Mouse (Mus musculus): ENCODE measurements around the gene Prkcd.

The Prkcd gene

DNA sequence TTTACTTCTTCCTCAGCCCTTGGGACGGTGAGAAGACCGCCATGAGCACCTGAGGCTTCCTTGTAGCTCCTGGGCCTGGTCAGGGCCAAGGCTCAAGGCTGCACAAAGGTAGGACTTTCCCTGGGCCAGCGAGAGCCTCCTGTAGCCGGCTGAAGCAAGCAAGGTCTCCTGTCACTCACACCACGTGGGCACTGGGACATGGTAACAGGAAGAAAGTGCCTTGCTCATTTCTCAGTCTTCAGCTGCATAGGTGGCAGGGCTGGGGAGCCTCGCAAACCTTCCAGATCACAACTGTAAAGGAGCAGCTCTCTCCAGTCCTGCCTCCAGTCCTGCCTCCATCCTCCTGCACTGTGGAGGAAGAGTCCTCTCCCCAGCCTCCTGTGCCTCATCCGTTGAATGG is 50.2 kb downstream of the Prkcd start:
- no peak for DNase-seq (ENCODE audit: low read depth, low spot score)

DNA sequence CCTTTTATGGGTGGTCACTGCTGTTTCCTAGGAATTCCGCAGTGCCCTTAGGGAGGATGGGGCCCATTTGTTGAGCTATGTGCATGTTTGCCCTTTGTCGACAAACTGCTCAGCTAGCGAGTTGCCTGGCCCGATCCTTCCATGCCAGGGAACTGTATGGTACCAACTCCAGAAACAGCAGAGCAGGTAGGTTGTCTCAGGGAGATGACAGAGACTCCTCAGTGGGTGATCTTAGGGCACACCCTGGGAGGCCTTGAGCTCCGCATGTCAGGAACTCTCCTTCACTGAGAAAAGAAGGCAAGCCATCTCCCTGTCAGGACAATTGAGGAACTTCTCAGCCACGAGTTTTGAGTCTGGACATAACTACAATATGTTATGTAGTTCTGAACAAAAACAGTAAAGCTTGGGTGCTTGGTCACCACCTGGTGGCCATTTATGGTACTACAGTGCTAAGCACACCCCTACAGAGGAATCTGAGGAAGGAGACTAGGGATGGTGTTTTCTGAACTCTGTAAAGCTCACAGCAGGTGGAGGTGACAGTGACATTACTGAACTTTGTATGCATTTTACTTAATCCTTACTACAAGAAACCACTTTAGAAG is 51.9 kb downstream of the Prkcd start:
- DNase-seq (ENCODE audit: low read depth, low spot score) = peak; percentile 61

- no peak for DNase-seq (ENCODE audit: low read depth, low spot score)
Measured at GRCm38 (mm10) chr14:30573235-30573634, 52.8 kb downstream of the Prkcd start.

- DNase-seq (ENCODE audit: low read depth, low spot score) = no peak
Measured at GRCm38 (mm10) chr14:30572253-30572652, 53.8 kb downstream of the Prkcd start.

GRCm38 (mm10) chr14:30570303-30570702 is 55.7 kb downstream of the Prkcd start:
- no peak for DNase-seq (ENCODE audit: low read depth, low spot score)

- DNase-seq (ENCODE audit: low read depth, low spot score) = no peak
Measured at GRCm38 (mm10) chr14:30568016-30568415, 58.0 kb downstream of the Prkcd start.

DNA sequence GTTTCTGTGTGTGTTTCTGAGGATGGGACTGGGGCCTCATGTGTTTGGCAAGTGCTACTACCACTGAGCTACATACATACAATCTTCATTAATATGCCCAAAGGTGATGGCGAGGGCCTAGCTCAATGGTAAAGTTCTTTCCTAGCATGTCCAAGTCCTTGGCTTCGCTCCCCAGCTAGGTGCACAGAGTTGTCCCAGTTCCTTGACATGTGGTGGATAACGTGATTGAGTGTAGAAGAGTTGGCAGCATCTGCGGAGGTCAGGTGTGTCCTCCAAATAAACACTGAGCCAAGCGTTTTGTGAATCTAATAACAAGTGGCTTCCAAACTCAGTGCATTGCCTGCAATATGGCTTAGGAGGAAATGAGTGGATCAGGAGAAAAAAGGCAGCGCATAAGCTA is 59.7 kb downstream of the Prkcd start:
- no peak for DNase-seq (ENCODE audit: low read depth, low spot score)

DNA sequence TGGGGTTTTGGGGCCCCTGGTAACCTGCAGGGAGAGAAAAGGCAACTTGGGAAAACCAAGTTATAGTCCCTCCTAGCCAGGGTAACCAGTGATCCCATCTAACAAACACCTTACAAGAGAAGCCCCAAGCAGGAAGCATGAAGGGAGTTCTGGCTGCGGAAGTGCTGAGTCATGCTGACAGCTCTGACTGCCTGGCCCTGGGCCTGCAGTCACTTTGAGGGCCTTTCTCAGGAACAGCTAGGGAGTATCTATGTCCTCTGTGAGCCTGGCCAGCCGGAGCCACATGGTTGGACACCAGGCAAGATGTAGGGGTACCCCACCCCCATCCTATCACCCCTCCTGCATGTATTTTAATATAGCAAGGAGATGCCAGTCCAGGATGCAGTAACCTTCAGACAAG is 61.6 kb downstream of the Prkcd start:
- DNase-seq (ENCODE audit: low read depth, low spot score) = no peak

DNA sequence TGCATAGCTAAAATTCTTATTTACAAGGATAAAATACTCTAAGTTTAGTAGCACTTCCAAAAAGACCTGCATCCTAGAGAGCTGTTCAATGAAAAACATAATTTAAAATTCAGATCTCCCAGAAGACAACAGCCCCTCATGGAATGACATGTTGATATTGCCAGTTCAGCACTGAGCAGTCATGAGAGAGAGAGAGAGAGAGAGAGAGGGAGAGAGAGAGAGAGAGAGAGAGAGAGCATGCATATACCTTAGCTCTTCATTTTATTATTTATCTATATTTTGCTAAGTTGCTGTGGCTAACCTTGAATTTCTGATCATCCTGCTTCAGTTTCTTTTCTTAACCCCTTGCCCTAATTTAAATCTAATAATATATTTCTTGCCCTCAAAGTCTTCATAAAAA is 63.7 kb downstream of the Prkcd start:
- DNase-seq (ENCODE audit: low read depth, low spot score) = no peak

DNA sequence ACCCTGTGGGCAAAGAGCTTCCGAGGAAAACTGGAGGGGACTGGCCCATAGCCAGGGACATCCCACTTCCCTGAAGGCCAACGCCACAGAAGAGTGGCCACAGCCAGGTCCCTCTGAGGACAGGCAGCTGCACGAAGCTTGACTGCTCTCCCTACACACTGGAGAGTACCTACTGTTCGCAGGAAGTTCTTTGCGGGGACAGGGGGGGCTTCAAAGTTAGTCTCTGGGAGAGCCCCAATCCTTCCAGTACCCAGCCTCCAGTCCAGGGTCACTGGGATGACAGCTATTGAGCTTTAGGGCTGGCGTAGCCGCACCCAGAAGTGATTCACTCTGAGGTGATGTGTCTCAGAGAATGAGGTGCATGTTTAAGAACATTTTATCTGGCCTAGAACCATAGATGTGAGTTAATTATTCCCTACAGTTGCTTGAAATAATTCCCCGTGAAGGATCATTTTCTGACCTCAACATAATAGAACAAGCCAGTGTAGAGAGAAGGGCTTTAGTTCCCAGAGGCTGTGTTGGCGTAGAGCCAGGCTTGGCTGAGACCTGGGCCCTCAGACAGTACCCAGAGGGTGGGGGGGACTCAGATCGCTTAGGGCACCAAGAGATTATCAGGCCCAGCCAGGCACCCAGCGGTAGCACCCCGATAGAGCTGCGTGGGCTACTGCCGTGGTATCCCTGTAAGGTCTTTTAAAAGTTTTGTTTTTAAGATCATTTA is 64.4 kb downstream of the Prkcd start:
- DNase-seq (ENCODE audit: low read depth, low spot score) = no peak

GRCm38 (mm10) chr14:30560803-30561389 is 65.1 kb downstream of the Prkcd start:
- no peak for DNase-seq (ENCODE audit: low read depth, low spot score)

DNA sequence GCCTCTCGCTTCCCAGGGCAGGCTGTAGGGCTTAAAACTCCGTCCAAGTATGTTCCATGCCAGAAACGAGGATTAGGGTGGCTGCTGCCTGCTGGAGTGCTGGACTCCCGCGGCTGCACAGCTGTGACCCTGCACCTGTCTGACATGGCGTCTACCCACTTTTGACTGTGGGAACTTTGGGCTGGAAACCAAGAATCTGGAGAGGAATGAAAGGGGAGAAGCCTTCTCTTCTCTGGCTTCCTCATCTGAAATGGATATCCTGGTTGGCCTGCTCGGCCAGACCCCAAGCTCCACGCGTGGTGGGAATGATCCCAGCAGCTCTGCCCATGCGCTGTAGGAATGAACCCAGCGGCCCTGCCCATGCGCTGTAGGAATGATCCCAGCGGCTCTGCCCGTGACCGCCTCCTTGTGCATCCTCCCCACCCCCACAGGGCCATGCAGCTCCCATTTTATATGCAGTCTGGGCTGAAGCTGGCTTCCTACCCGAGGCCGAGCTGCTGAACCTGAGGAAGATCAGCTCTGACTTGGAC is 66.6 kb downstream of the Prkcd start:
- no peak for DNase-seq (ENCODE audit: low read depth, low spot score)

GRCm38 (mm10) chr14:30557730-30558129 is 68.3 kb downstream of the Prkcd start:
- no peak for DNase-seq (ENCODE audit: low read depth, low spot score)

DNA sequence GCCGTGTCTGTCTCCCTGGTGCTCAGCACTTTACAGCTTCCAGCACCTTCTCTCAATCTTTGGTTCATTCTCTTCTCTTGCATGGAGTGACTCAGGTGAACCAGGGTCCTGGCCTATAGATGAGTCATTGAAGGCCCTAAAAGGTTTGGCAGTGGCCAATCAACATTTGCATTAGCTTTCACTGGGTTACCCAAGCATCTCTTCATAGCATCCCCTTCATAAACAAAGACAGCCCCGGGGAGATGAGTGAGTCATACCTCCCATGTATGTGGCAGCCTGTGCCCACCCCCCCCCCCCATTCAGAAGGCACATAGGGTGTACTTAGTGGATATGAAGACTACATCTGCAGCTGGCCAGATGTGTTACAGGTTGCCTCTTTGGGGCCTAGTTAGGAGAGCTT is 69.4 kb downstream of the Prkcd start:
- DNase-seq (ENCODE audit: low read depth, low spot score) = no peak

GRCm38 (mm10) chr14:30553185-30553584 is 72.8 kb downstream of the Prkcd start:
- DNase-seq (ENCODE audit: low read depth, low spot score) = no peak

DNA sequence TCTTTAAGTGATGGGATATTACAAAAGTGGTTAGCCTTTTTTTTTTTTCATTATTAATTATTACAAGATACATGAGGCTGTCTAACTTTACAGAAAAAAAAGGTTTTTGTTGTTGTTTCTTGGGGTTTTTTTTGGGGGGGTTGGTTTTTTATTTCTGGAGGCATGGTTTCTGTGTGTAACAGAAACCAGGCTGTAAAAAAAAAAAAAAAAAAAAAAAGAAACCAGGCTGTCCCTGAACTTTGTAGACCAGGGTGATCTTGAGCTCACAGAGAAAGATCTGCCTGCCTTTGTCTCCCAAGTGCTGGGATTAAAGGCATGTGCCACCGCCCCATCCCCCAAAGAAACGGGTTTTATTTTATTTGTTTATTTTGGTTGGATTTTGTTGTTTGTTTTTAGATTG is 74.0 kb downstream of the Prkcd start:
- no peak for DNase-seq (ENCODE audit: low read depth, low spot score)

- DNase-seq (ENCODE audit: low read depth, low spot score) = no peak
Measured at GRCm38 (mm10) chr14:30551509-30551908, 74.5 kb downstream of the Prkcd start.

- DNase-seq (ENCODE audit: low read depth, low spot score) = no peak
Measured at GRCm38 (mm10) chr14:30550232-30551070, 75.6 kb downstream of the Prkcd start.

- no peak for DNase-seq (ENCODE audit: low read depth, low spot score)
Measured at GRCm38 (mm10) chr14:30549777-30550149, 76.2 kb downstream of the Prkcd start.

DNA sequence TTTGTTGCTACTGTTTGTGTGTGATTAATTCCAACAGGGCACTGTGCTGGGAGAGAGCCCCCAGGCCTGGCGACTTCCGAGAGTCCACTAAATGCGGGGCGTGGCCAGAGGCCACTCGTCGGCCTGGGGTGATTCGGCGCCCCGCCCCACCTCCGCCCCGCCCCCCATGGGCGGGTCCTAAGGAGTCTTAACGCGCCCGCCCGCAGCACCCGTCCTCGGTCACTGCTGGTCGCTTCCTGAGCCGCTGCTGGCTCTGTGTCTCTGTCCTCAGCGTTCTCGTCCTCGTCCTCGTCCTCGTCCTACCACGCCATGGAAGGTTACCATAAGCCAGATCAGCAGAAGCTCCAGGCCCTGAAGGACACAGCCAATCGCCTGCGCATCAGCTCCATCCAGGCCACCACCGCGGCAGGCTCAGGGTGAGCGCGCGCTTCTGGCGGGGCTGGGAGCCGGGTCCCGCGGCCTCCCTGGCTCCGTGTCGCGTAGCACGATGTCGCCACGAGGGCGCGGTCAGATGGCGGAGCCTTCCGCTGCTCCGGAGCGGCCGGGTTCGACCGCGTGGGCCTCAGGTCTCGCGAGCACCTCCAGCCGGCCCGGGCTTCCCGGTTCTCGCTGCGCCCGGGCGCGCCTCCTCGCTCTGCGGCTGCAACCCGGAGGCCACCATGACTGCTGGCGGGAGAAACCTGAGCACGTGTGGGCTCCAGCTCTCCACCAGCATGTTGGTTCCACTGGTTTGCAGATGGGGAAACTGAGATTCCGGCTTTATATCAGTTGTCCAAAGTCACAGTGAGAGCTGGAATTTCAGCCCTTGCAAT is 76.8 kb downstream of the Prkcd start:
- DNase-seq (ENCODE audit: low read depth, low spot score) = peak; percentile 91

- no peak for DNase-seq (ENCODE audit: low read depth, low spot score)
Measured at GRCm38 (mm10) chr14:30548131-30548720, 77.8 kb downstream of the Prkcd start, which contains the start of gene Tkt. Tkt (plus strand) TSS chr14:30548359.

Data from embryo, embryonic 11.5 days (tissue).